9 mouse cellular contexts compared by ENCODE assay signal in the genomic region with DNA sequence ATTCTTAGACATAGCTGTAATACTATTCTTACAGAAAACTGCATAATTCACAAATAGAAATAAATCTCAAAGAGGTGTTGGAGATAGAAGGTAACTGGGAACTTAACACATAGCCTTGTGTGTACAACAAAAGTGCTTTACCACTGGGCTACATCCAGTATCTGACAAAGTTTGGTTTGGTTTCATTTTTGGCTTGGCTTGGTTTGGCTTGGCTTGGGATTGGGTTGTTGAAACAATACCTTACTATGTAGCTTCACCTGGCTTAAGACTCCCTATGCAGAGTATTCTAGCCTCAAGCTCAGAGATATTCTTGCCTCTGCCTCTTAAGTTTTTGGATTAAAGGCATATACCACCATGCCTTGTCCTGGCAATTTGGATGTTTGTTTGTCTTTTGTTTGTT.
DNase-seq lines count a peak whose midpoint lies in the region.
"Had no signal": no experiment of that assay in that cellular context is flagged by ENCODE, and none has a peak within 500 bp of the region (broad histone marks: within the 10 kb centered on the region; RNA-seq: fewer than 3 reads in every experiment).

No protein-coding gene starts in this region.

- DNase-seq in fat pad, adult 2 months (ENCODE audit: extremely low read depth, low read depth, low spot score) = peak; percentile 62
- DNase-seq in gonadal fat pad, adult 2 months (ENCODE audit: low read depth) = peak; percentile 75
- no peak for DNase-seq in heart, postnatal 4 days
- DNase-seq in lung, postnatal 36 days = no peak
- DNase-seq: adrenal gland, adult 8-10 months; B cell, adult 2 months; cerebellum, adult 11 months; cerebellum, adult 11-12 months; cerebellum, adult 18-20 months had no signal

Comparison
In these comparisons a context has a peak if more than half of its experiments do, and no peak if none do; other contexts are left out.
1. DNase-seq: peak in fat pad, adult 2 months (single experiment) and gonadal fat pad, adult 2 months (single experiment); none in heart, postnatal 4 days (single experiment) and lung, postnatal 36 days (single experiment).